Mouse (Mus musculus) heart, adult 2 months (tissue): ENCODE results near the gene Scfd2. TPM values are rescaled to one million over a fixed set of nuclear protein-coding genes. Genes with fewer than 3 reads are reported as not detected.

Source experiments
- DNase-seq, 2 experiments: peaks; one replicate each; pipeline ENCODE4 v3.0.0; 2021
- H3K27ac ChIP-seq: fragments of 200-600 bp; 2 replicates; pipeline ENCODE4 v1.8.1; 2022
- H3K27me3 ChIP-seq: fragments of 200-500 bp; 2 replicates; pipeline ENCODE4 v1.6.1; 2012; ENCODE audit warnings: mild to moderate bottlenecking, low read length, inconsistent platforms, mixed read lengths; ENCODE audit not compliant: control insufficient read depth, insufficient read depth
- H3K36me3 ChIP-seq: fragments of 200-500 bp; 2 replicates; pipeline ENCODE4 v1.6.1; 2012; ENCODE audit warnings: low read length, inconsistent platforms; ENCODE audit not compliant: control insufficient read depth, insufficient read depth
- H3K4me1 ChIP-seq: fragments of 200-500 bp; 2 replicates; pipeline ENCODE4 v1.6.1; 2011; ENCODE audit warnings: low read length; ENCODE audit not compliant: control insufficient read depth, insufficient read depth
- H3K4me3 ChIP-seq: fragments of 200-600 bp; 2 replicates; pipeline ENCODE4 v1.8.1; 2022
- H3K79me2 ChIP-seq: fragments of 200-500 bp; replicated peaks from 2 replicates; pipeline ENCODE4 v1.6.1; 2012; ENCODE audit warnings: mild to moderate bottlenecking, inconsistent platforms, low read length, moderate library complexity, mixed read lengths; ENCODE audit not compliant: control insufficient read depth, insufficient read depth
- H3K9ac ChIP-seq: fragments of 200-500 bp; 2 replicates; pipeline ENCODE4 v1.6.1; 2012; ENCODE audit warnings: low read depth, mild to moderate bottlenecking, control low read depth, inconsistent platforms, low read length, mixed read lengths
- CTCF ChIP-seq: fragments of 200-600 bp; IDR thresholded peaks from 2 replicates; pipeline ENCODE4 v1.8.1; 2022; ENCODE audit warnings: antibody characterized with exemption, mild to moderate bottlenecking, moderate library complexity
- EP300 ChIP-seq: fragments of 200-500 bp; IDR thresholded peaks from 2 replicates; pipeline ENCODE4 v1.6.1; 2011; ENCODE audit warnings: low read depth, low read length, control low read depth; ENCODE audit not compliant: insufficient read depth
- POLR2A ChIP-seq: fragments of 200-500 bp; IDR thresholded peaks from 2 replicates; pipeline ENCODE4 v1.6.1; 2011; ENCODE audit warnings: mild to moderate bottlenecking, low read depth, low read length, control low read depth; ENCODE audit not compliant: insufficient read depth
- WGBS: fragments of 180-500 bp; shearing (Covaris S2); methylation state at CpG from one replicate; pipeline ENCODE4 v1.1.7; 2018; 5-methylcytosine and 5-hydroxymethylcytosine counted together
- intact Hi-C: fragments of 180-260 bp; cut with DNase I; formaldehyde crosslinking; loops from one replicate; pipeline ENCODE4 v1.15.1; 2025
- polyA plus RNA-seq: library from polyadenylated mRNA; depleted of rRNA; stranded (reverse); fragments of >200 nt; gene quantifications from 2 replicates; pipeline ENCODE4 v1.2.3, GENCODE M21; 2012
- total RNA-seq, 2 experiments: library from RNA; stranded (reverse); gene quantifications; 2 replicates each; pipeline ENCODE4 v1.2.3; 2021

The Scfd2 gene
- total and polyA plus RNA-seq, 3 experiments = 9.1 to 13.9 (median 11.9) TPM

DNA sequence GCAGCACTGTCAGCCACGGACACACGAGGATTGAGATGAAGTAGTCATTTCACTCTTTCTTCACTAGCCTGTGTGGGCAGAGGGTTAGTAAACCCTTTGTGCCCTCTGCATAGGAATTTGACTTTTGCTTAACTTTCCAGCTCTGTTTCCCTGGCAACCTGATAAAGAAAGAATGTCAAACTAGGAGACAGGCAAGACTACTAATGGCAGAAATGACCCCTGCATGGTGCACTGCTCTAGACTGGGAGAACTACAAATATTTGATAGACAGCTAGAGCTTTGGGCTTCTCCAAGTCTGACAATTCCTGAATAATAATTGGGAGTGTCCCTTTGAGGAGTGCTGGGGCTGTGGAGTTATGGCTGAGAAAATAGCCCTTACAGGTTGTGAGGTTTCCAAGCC is 301.0 kb downstream of the Scfd2 start:
- Histone ChIP-seq H3K9ac (no peak overlapping the region), H3K4me1 (peaks cover 7% of the 10 kb centered on the region), H3K79me2 (no peaks in the 10 kb centered on the region), H3K27ac (no peak overlapping the region), H3K4me3 (no peak overlapping the region), H3K36me3 (no peaks in the 10 kb centered on the region), H3K27me3 (no peaks in the 10 kb centered on the region)
- TF ChIP-seq CTCF = no peak
- TF ChIP-seq EP300 = no peak
- no peak for TF ChIP-seq POLR2A
- DNase-seq = no peak
- intact Hi-C loops = no loop called here
- 61% methylated on average over 2 of the region's 2 CpGs for WGBS

DNA sequence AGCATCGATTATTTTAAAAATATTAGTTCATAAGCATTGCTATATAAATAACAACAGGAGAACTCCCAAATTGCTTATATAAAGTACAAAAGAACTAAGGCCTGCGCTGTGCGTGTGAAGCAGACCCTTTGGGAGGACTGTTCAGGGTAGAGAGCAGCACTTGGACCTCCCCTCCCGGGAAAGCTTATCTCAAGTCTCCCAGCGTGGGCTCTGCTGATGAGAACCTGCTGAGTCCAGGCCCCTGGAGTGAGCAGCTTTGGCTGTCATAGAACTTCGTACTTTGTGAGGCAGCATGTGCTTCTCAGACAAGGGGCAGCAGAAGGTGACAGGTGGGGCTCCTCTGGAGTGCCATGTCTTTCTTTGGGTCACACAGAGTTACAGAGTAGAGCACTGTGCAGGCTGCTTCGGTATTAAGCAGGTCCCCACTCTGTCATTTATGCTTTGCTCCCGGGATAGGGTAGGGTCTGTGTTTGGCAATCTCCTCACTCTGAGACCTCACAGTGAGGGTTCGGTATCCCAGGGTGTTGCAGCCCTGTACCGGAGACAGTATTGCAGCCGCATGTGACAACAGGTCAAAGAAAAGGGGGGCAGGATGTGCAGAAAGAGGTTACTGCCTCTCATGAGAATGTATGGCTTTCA is 301.7 kb downstream of the Scfd2 start:
- Histone ChIP-seq H3K79me2 (no peaks in the 10 kb centered on the region), H3K27me3 (no peaks in the 10 kb centered on the region), H3K4me3 (no peak overlapping the region), H3K4me1 (peaks cover 7% of the 10 kb centered on the region), H3K36me3 (no peaks in the 10 kb centered on the region), H3K9ac (no peak overlapping the region), H3K27ac (no peak overlapping the region)
- TF ChIP-seq CTCF = no peak
- intact Hi-C loops = no loop called here
- 59% methylated on average over 11 of the region's 11 CpGs for WGBS
- no peak for DNase-seq

DNA sequence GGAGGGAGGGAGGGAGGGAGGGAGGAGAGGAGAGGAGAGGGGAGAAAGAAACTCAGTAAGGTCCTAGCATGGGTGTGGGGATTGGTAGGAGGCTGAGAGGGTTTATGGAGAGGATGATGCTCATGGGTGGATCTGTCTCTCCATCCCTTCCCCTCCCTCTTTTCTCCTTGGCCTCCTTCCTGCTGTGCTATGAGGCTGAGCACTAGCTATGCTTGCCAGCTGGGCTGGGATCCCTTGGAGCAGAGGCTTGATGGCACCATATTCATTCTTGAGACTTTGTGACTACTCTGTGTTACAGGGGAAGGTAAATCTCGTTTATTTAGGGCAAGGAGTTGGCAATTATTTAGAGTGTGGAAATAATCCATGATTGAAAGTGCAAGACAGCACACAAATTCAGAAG is 302.6 kb downstream of the Scfd2 start:
- Histone ChIP-seq H3K9ac (no peak overlapping the region), H3K27me3 (no peaks in the 10 kb centered on the region), H3K4me3 (no peak overlapping the region), H3K79me2 (no peaks in the 10 kb centered on the region), H3K4me1 (peaks cover 7% of the 10 kb centered on the region), H3K27ac (no peak overlapping the region), H3K36me3 (no peaks in the 10 kb centered on the region)
- TF ChIP-seq EP300 (no peak), POLR2A (no peak), CTCF (no peak)
- DNase-seq = no peak
- intact Hi-C loops = no loop called here
- WGBS = 60% methylated on average over 1 of the region's 1 CpGs

DNA sequence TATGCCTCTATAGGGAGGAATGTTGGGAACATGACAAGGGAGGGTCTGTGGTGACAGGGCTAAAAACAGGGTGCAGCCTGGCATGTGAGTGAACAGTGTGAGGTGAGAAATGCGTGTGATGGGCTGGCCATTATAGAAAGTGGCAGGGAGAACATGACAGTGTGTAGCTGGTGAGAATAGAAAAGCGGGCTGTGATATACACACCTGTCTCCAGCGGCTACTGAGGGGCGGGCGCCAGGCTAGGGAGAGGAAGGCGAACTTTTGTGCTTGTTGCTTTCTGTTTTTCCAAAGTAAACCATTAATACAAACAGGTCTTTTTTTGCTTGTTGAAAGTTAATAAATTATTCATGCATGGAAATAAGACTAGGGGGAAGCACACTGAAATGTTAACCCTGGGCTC is 304.2 kb downstream of the Scfd2 start:
- 97% methylated on average over 6 of the region's 6 CpGs for WGBS
- no peak for DNase-seq
- H3K4me3 ChIP-seq = no peak overlapping the region

DNA sequence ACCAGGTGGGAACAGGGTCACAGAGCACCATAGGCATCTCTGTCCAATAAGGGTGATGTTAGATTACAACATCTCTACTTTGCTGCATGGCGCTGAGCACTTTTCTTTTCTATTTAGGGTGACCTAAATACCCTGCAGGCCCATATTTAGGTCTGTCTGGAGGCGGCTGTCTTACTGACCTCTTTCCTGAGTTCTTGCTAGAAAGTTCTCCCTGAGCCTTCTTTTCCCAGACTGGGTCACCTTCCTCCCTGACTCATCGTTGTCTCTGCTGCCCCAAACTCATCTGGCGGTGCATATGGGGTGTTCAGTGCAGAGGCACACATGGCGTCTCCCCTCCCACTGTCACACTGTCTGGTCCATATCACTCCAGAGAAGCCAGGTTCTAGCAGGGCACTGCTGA is 305.4 kb downstream of the Scfd2 start:
- no peak for DNase-seq
- Histone ChIP-seq H3K4me1 (peaks cover 12% of the 10 kb centered on the region), H3K27ac (no peak overlapping the region), H3K4me3 (no peak overlapping the region), H3K79me2 (no peaks in the 10 kb centered on the region), H3K36me3 (no peaks in the 10 kb centered on the region), H3K27me3 (no peaks in the 10 kb centered on the region), H3K9ac (no peak overlapping the region)
- no peak for TF ChIP-seq CTCF
- no peak for TF ChIP-seq EP300
- TF ChIP-seq POLR2A = no peak
- 85% methylated on average over 5 of the region's 5 CpGs for WGBS
- intact Hi-C loops = no loop called here

More for the DNA sequence above, 304.2 kb downstream of the Scfd2 start:
- Histone ChIP-seq H3K79me2 (no peaks in the 10 kb centered on the region), H3K4me1 (peaks cover 12% of the 10 kb centered on the region), H3K27me3 (no peaks in the 10 kb centered on the region), H3K27ac (no peak overlapping the region), H3K36me3 (no peaks in the 10 kb centered on the region), H3K9ac (no peak overlapping the region)
- intact Hi-C loops = no loop called here
- no peak for TF ChIP-seq EP300
- TF ChIP-seq POLR2A = no peak
- TF ChIP-seq CTCF = no peak

DNA sequence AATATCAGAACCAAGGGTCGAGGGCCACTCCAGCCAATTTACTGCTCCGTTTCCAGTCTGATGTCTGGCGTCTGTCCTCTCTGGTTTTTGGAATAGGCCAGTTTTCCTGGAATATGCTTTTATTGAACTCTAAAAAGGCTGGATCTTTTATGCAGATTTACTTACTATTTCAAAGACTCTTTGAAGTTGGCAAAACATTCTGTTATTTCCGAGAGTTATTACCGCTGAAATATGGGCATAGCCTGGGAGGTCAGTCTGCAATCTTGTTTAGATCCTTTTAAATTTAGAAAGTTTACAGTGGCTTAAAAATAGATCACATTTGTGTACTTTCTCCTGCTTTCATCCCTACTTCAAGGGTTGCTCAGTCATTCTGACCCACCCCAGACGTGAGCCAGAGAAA is 307.1 kb downstream of the Scfd2 start:
- no peak overlapping the region for H3K9ac ChIP-seq
- no peak for DNase-seq
- peaks cover 5% of the 10 kb centered on the region for H3K4me1 ChIP-seq
- H3K79me2 ChIP-seq = no peaks in the 10 kb centered on the region
- H3K27ac ChIP-seq = no peak overlapping the region
- no peaks in the 10 kb centered on the region for H3K36me3 ChIP-seq
- 83% methylated on average over 6 of the region's 6 CpGs for WGBS
- no peak overlapping the region for H3K4me3 ChIP-seq
- no peaks in the 10 kb centered on the region for H3K27me3 ChIP-seq
- no peak for TF ChIP-seq POLR2A
- no peak for TF ChIP-seq EP300
- TF ChIP-seq CTCF = no peak
- intact Hi-C loops = no loop called here
